Mouse (Mus musculus): ENCODE data around the gene Pphln1. TPM values are rescaled to one million over a fixed set of nuclear protein-coding genes. Genes with fewer than 3 reads are reported as not detected.

Pphln1 gene
- polyA plus RNA-seq, 1 experiment from 2014 or later, result 17.7 TPM

GRCm38 (mm10) chr15:93504808-93505207 is 106.7 kb downstream of the Pphln1 start:
- Histone ChIP-seq H3K4me3 (ENCODE audit: low read depth, low read length) (no peak overlapping the region), H3K36me3 (ENCODE audit: control insufficient read depth, insufficient read depth) (peaks cover 77% of the 10 kb centered on the region), H3K4me1 (replicated peaks; ENCODE audit: control insufficient read depth, insufficient read depth, low read length) (no peaks in the 10 kb centered on the region), H3K27ac (ENCODE audit: low read depth, low read length) (no peak overlapping the region), H3K9ac (ENCODE audit: low read depth, low read length) (no peak overlapping the region), H3K4me2 (replicated peaks; ENCODE audit: low read depth) (no peak overlapping the region), H3K9me3 (ENCODE audit: control insufficient read depth) (no peaks in the 10 kb centered on the region), H3K27me3 (replicated peaks; ENCODE audit: control insufficient read depth, insufficient read depth, low read length) (no peaks in the 10 kb centered on the region)
- TF ChIP-seq CTCF (IDR thresholded peaks at IDR 0.05; ENCODE audit: low read depth), result no peak
- no peak for ATAC-seq
- WGBS, result 97% methylated on average over 17 of the region's 17 CpGs

GRCm38 (mm10) chr15:93510690-93511336 is 112.7 kb downstream of the Pphln1 start:
- ATAC-seq, result no peak
- 0 out of 2 replicates have a peak, but pooled peaks cover 4% of the 10 kb centered on the region for H3K4me1 ChIP-seq (replicated peaks; ENCODE audit: control insufficient read depth, insufficient read depth, low read length)
- no peak overlapping the region for H3K27ac ChIP-seq (ENCODE audit: low read depth, low read length)
- WGBS, result 55% methylated on average over 12 of the region's 12 CpGs
- TF ChIP-seq CTCF (IDR thresholded peaks at IDR 0.05; ENCODE audit: low read depth), result no peak
- H3K9ac ChIP-seq (ENCODE audit: low read depth, low read length), result no peak overlapping the region
- no peak overlapping the region for H3K4me2 ChIP-seq (replicated peaks; ENCODE audit: low read depth)
- peaks cover 29% of the 10 kb centered on the region for H3K36me3 ChIP-seq (ENCODE audit: control insufficient read depth, insufficient read depth)
- no peaks in the 10 kb centered on the region for H3K27me3 ChIP-seq (replicated peaks; ENCODE audit: control insufficient read depth, insufficient read depth, low read length)
- no peaks in the 10 kb centered on the region for H3K9me3 ChIP-seq (ENCODE audit: control insufficient read depth)
- no peak overlapping the region for H3K4me3 ChIP-seq (ENCODE audit: low read depth, low read length)

- Histone ChIP-seq H3K4me1 (replicated peaks; ENCODE audit: control insufficient read depth, insufficient read depth, low read length) (0 out of 2 replicates have a peak, but pooled peaks cover 4% of the 10 kb centered on the region), H3K27me3 (replicated peaks; ENCODE audit: control insufficient read depth, insufficient read depth, low read length) (no peaks in the 10 kb centered on the region), H3K36me3 (ENCODE audit: control insufficient read depth, insufficient read depth) (peaks cover 25% of the 10 kb centered on the region), H3K9me3 (ENCODE audit: control insufficient read depth) (no peaks in the 10 kb centered on the region), H3K4me3 (ENCODE audit: low read depth, low read length) (no peak overlapping the region), H3K4me2 (replicated peaks; ENCODE audit: low read depth) (no peak overlapping the region), H3K27ac (ENCODE audit: low read depth, low read length) (no peak overlapping the region), H3K9ac (ENCODE audit: low read depth, low read length) (no peak overlapping the region)
- ATAC-seq, result no peak
- no peak for TF ChIP-seq CTCF (IDR thresholded peaks at IDR 0.05; ENCODE audit: low read depth)
- 50% methylated on average over 9 of the region's 9 CpGs for WGBS
These were observed 114.3 kb downstream of the Pphln1 start for GRCm38 (mm10) chr15:93512437-93512836.

GRCm38 (mm10) chr15:93513939-93514341 is 115.8 kb downstream of the Pphln1 start:
- Histone ChIP-seq H3K9ac (ENCODE audit: low read depth, low read length) (no peak overlapping the region), H3K4me2 (replicated peaks; ENCODE audit: low read depth) (peak overlapping the region; percentile 52), H3K4me1 (replicated peaks; ENCODE audit: control insufficient read depth, insufficient read depth, low read length) (0 out of 2 replicates have a peak, but pooled peaks cover 4% of the 10 kb centered on the region), H3K27me3 (replicated peaks; ENCODE audit: control insufficient read depth, insufficient read depth, low read length) (no peaks in the 10 kb centered on the region), H3K27ac (ENCODE audit: low read depth, low read length) (no peak overlapping the region), H3K4me3 (ENCODE audit: low read depth, low read length) (no peak overlapping the region), H3K9me3 (ENCODE audit: control insufficient read depth) (no peaks in the 10 kb centered on the region), H3K36me3 (ENCODE audit: control insufficient read depth, insufficient read depth) (peaks cover 12% of the 10 kb centered on the region; the same call in 1 of the 2 replicates)
- ATAC-seq, result peak; percentile 69
- no peak for TF ChIP-seq CTCF (IDR thresholded peaks at IDR 0.05; ENCODE audit: low read depth)
- WGBS, result 15% methylated on average over 10 of the region's 10 CpGs

- Histone ChIP-seq H3K4me2 (replicated peaks; ENCODE audit: low read depth) (no peak overlapping the region), H3K27ac (ENCODE audit: low read depth, low read length) (no peak overlapping the region), H3K4me1 (replicated peaks; ENCODE audit: control insufficient read depth, insufficient read depth, low read length) (0 out of 2 replicates have a peak, but pooled peaks cover 4% of the 10 kb centered on the region), H3K9ac (ENCODE audit: low read depth, low read length) (no peak overlapping the region), H3K4me3 (ENCODE audit: low read depth, low read length) (no peak overlapping the region), H3K36me3 (ENCODE audit: control insufficient read depth, insufficient read depth) (0 out of 2 replicates have a peak, but pooled peaks cover 5% of the 10 kb centered on the region), H3K27me3 (replicated peaks; ENCODE audit: control insufficient read depth, insufficient read depth, low read length) (no peaks in the 10 kb centered on the region), H3K9me3 (ENCODE audit: control insufficient read depth) (no peaks in the 10 kb centered on the region)
- TF ChIP-seq CTCF (IDR thresholded peaks at IDR 0.05; ENCODE audit: low read depth), result no peak
- no peak for ATAC-seq
- WGBS, result 74% methylated on average over 9 of the region's 9 CpGs
These were observed 117.2 kb downstream of the Pphln1 start for GRCm38 (mm10) chr15:93515316-93515715.

- Histone ChIP-seq H3K36me3 (ENCODE audit: control insufficient read depth, insufficient read depth) (no peaks in the 10 kb centered on the region), H3K27me3 (replicated peaks; ENCODE audit: control insufficient read depth, insufficient read depth, low read length) (no peaks in the 10 kb centered on the region), H3K27ac (ENCODE audit: low read depth, low read length) (no peak overlapping the region), H3K9ac (ENCODE audit: low read depth, low read length) (no peak overlapping the region), H3K9me3 (ENCODE audit: control insufficient read depth) (no peaks in the 10 kb centered on the region), H3K4me3 (ENCODE audit: low read depth, low read length) (no peak overlapping the region), H3K4me1 (replicated peaks; ENCODE audit: control insufficient read depth, insufficient read depth, low read length) (peaks cover 4% of the 10 kb centered on the region; the same call in 1 of the 2 replicates), H3K4me2 (replicated peaks; ENCODE audit: low read depth) (no peak overlapping the region)
- 80% methylated on average over 11 of the region's 11 CpGs for WGBS
- no peak for ATAC-seq
- TF ChIP-seq CTCF (IDR thresholded peaks at IDR 0.05; ENCODE audit: low read depth), result no peak
These were observed 118.9 kb downstream of the Pphln1 start for GRCm38 (mm10) chr15:93517022-93517565.
